Mouse (Mus musculus): ENCODE measurements around the gene Bmp4. TPM values are rescaled to one million over a fixed set of nuclear protein-coding genes. Genes with fewer than 3 reads are reported as not detected.
A peak's percentile ranks its signal among the peaks of the same experiment; 100 is the strongest.

Bmp4 gene
- polyA plus RNA-seq, 1 experiment from 2014 or later, result 81.1 TPM

DNA sequence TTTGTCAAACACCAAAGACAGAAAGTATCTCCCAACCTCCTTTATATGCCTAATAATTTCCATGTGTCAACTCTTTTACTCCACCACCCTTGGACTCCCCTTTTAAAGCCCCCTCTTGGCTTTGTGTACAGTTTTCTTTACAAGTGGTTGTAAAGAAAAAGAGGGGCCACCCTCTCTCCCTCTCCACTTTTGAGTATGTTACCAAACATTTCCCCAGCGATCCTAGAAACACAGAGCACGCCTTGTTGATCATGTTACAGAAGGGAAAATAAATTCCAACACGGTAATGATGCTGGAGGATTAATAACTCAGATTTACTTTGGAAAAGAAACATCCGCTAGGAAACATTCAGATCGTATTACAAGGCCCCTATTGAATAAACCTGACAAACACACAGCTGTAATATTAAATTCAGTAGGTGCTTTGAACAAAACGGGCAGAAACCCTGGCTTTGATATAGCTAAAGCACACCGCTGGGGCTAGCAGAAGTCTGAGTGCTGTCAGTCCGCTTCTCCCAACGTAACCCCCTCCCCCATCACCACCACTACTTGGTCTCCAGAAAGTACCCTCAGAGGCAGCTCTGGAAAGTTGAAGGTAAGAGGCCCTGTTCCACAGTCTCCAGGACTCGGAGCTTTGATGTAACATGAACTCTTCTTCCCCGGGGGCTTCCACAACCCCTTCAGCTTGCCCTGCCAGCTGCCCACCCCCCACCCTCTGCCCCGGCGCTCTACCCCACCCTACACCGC, 5.3 kb downstream of the Bmp4 start:
- peaks cover 51% of the 10 kb centered on the region for H3K4me1 ChIP-seq
- H3K9ac ChIP-seq, result peak overlapping the region; percentile 56
- ATAC-seq (ENCODE audit: borderline replicate concordance, extremely low read depth, low FRiP score, low TSS enrichment), result no peak
- WGBS, result 11% methylated on average over 14 of the region's 14 CpGs
- H3K4me3 ChIP-seq, result peak overlapping the region; percentile 56
- H3K27me3 ChIP-seq, result no peaks in the 10 kb centered on the region
- peak overlapping the region; percentile 50; the same call in 1 of the 2 replicates for H3K27ac ChIP-seq
- peaks cover 26% of the 10 kb centered on the region for H3K36me3 ChIP-seq
- peak overlapping the region; percentile 80 for H3K4me2 ChIP-seq
- no peaks in the 10 kb centered on the region for H3K9me3 ChIP-seq

DNA sequence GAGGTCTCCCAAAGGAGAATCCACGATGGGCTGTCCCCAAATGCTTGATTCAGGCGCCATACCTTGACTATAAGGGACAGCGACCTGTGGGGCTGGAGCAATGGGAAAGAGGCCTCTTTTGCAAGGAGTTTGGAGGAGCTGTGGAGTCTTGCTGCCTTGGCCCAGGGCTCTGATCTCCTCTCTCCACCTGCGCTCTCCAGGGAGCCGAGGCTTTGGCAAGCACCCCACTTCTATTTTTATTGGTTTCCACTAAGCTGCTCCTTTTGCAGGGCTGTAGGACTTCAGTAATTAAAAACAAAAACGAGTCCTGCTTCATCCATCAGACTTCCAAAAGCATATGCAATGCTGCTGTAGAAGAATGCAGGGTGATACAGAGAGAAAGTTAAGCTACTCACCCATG, 9.0 kb downstream of the Bmp4 start:
- no peaks in the 10 kb centered on the region for H3K9me3 ChIP-seq
- H3K27me3 ChIP-seq, result no peaks in the 10 kb centered on the region
- no peak overlapping the region for H3K4me3 ChIP-seq
- H3K4me2 ChIP-seq, result no peak overlapping the region
- no peak for ATAC-seq (ENCODE audit: borderline replicate concordance, extremely low read depth, low FRiP score, low TSS enrichment)
- WGBS, result 55% methylated on average over 6 of the region's 6 CpGs
- H3K36me3 ChIP-seq, result peaks cover 26% of the 10 kb centered on the region
- no peak overlapping the region for H3K9ac ChIP-seq
- H3K4me1 ChIP-seq, result peaks cover 50% of the 10 kb centered on the region
- no peak overlapping the region for H3K27ac ChIP-seq

DNA sequence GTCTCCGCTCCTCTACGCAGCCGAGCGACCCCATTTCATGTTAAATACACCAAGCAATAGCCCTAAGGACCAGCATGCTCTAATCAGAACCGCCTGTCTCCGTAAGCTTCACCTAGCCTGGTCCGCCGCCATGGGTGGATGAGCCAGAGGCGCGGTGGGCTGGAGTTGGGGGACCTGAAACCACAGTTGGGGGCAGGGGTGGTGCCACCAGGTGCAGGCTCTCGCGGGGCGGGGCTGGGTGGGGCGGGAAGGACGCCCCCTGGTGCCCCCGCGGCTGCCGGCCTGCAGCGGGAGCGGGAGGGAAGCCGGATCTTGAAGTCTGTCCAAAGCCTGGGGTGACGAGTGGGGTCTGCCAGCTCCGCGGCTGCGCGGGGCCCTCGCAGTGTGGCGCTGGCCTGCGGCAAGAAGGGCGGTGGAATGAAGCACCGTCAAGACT, 10.2 kb downstream of the Bmp4 start:
- Histone ChIP-seq H3K4me3 (peak overlapping the region; percentile 18; the same call in 1 of the 2 replicates), H3K9ac (peak overlapping the region; percentile 20; the same call in 1 of the 2 replicates), H3K27me3 (no peaks in the 10 kb centered on the region), H3K9me3 (no peaks in the 10 kb centered on the region), H3K27ac (peak overlapping the region; percentile 38), H3K4me1 (peaks cover 43% of the 10 kb centered on the region), H3K36me3 (peaks cover 26% of the 10 kb centered on the region), H3K4me2 (peak overlapping the region; percentile 54)
- peak; percentile 55 for ATAC-seq (ENCODE audit: borderline replicate concordance, extremely low read depth, low FRiP score, low TSS enrichment)
- 15% methylated on average over 30 of the region's 31 CpGs for WGBS

DNA sequence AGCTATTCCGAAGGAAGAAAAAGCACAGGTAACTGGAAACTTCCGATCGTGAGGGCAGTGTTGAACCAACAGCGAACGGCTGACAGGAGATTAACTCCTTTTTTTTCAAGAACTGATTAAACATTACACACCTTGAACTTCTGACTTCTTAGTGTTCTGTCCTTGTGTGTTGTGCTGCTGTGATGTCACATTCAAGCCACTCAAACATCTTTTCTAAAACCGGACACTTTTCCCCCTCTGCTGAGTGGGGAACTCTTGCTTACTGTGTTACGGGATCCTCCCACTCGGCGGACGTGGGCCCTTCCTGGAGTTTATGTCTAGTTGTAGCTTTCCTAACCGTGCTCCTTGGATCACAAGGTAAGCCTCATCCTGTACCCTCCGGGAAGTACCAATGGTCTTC, 11.2 kb downstream of the Bmp4 start, which contains the start of gene Gm15217:
Gene Gm15217, plus strand, starts transcription at position 130 of the 400 bp plus-strand sequence.
- WGBS, result 61% methylated on average over 12 of the region's 12 CpGs
- no peak for ATAC-seq (ENCODE audit: borderline replicate concordance, extremely low read depth, low FRiP score, low TSS enrichment)

DNA sequence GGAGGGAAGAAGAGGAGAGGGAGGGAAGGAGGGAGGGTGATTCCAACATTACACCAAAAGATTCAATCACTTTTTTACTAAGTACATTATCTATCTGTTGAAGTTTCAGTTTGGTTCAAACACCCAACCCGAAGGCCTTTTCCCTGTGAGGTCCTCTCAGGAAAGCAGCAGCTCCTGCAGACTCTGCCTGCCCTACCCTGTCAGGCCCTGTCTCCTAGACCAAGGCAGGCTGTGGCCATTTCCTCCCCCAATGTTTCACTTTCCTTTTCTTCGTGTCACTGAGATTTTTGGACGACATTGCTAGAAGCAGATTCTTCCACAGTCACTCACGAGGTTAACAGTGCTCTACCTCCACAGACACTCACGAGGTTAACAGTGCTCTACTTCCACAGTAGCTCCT, 14.7 kb downstream of the Bmp4 start:
- no peaks in the 10 kb centered on the region for H3K36me3 ChIP-seq
- WGBS, result 63% methylated on average over 5 of the region's 5 CpGs

More for the DNA sequence above, 11.2 kb downstream of the Bmp4 start, which contains the start of gene Gm15217:
- Histone ChIP-seq H3K36me3 (peaks cover 23% of the 10 kb centered on the region), H3K27ac (peak within 1 kb of the TSS; percentile 38), H3K9me3 (no peaks in the 10 kb centered on the region), H3K9ac (peak within 1 kb of the TSS; percentile 20; the same call in 1 of the 2 replicates), H3K4me2 (peak within 1 kb of the TSS; percentile 54), H3K27me3 (no peaks in the 10 kb centered on the region), H3K4me3 (peak within 1 kb of the TSS; percentile 18; the same call in 1 of the 2 replicates), H3K4me1 (peaks cover 35% of the 10 kb centered on the region)

DNA sequence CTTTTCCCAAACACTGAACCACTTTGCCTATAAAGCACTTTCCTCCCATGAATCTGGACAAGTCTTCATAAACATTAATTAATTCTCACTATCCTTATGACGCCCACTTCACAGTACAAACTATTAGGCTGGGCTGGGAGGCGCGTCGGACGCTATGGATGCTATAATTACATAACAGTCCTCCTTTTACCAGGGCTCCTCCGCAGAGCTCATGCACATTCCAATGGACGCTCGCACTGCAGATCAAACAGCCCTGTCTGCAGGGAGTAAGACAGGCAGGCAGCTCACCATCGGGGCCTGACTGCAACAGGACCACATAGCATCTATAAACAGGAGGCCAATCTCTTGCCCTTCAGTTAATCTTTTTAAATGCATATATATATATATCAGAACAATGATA, 18.0 kb downstream of the Bmp4 start:
- Histone ChIP-seq H3K9ac (no peak overlapping the region), H3K4me2 (no peak overlapping the region), H3K27ac (no peak overlapping the region), H3K4me3 (no peak overlapping the region), H3K9me3 (no peaks in the 10 kb centered on the region), H3K4me1 (no peaks in the 10 kb centered on the region), H3K27me3 (no peaks in the 10 kb centered on the region), H3K36me3 (no peaks in the 10 kb centered on the region)
- no peak for ATAC-seq (ENCODE audit: borderline replicate concordance, extremely low read depth, low FRiP score, low TSS enrichment)
- 25% methylated on average over 9 of the region's 9 CpGs for whole genome bisulfite sequencing

More for the DNA sequence above, 14.7 kb downstream of the Bmp4 start:
- Histone ChIP-seq H3K4me1 (peaks cover 12% of the 10 kb centered on the region), H3K4me2 (no peak overlapping the region), H3K9me3 (no peaks in the 10 kb centered on the region), H3K27ac (no peak overlapping the region), H3K27me3 (no peaks in the 10 kb centered on the region), H3K4me3 (no peak overlapping the region), H3K9ac (no peak overlapping the region)
- no peak for ATAC-seq (ENCODE audit: borderline replicate concordance, extremely low read depth, low FRiP score, low TSS enrichment)

DNA sequence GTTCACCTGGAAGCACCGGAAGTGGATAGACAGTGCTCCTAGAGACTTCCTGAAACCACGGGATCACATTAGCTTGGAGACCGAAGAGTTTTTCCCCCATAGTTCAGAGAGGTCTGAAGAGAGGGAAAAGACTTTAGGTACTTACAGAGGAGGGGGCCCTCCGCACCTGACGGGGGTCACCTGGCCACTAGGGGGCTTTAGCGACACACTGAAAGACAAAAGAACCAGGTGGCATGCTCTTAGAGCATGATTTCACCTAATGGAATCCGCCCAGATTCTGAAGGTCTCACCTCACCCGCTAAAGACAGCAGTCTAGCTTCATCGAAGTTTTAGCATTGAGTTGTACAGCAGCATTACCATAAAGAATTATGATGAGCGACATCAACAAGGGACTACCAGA, 27.3 kb downstream of the Bmp4 start:
- no peaks in the 10 kb centered on the region for H3K4me1 ChIP-seq
- H3K36me3 ChIP-seq, result no peaks in the 10 kb centered on the region
- no peaks in the 10 kb centered on the region for H3K9me3 ChIP-seq
- H3K27me3 ChIP-seq, result no peaks in the 10 kb centered on the region
- 23% methylated on average over 10 of the region's 10 CpGs for WGBS
- no peak overlapping the region for H3K4me3 ChIP-seq
- H3K27ac ChIP-seq, result no peak overlapping the region
- ATAC-seq (ENCODE audit: borderline replicate concordance, extremely low read depth, low FRiP score, low TSS enrichment), result no peak
- H3K4me2 ChIP-seq, result no peak overlapping the region; the same call in 1 of the 2 replicates
- H3K9ac ChIP-seq, result no peak overlapping the region

DNA sequence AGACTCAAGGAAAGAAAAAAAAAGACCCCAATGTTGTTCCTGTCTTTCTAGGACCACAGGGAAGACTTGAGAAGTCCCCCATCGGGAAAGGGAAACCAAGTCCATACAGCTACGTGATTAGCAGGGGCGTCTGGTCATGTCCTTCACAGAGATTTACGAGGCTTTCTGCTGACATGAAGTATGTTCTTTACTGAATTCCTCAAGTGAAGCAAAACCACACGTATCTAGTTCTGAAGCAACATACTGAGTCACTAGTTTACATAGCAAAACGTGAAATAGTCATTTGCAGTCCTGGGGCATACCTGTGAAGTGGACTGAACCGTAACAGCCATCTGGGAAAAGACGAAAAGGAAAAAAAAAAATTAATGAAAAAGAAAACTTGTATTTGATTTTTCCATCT, 32.8 kb downstream of the Bmp4 start:
- Histone ChIP-seq H3K4me3 (no peak overlapping the region), H3K9me3 (no peaks in the 10 kb centered on the region), H3K36me3 (no peaks in the 10 kb centered on the region), H3K9ac (no peak overlapping the region), H3K27ac (no peak overlapping the region), H3K27me3 (no peaks in the 10 kb centered on the region), H3K4me1 (no peaks in the 10 kb centered on the region), H3K4me2 (no peak overlapping the region)
- no peak for ATAC-seq (ENCODE audit: borderline replicate concordance, extremely low read depth, low FRiP score, low TSS enrichment)
- 73% methylated on average over 8 of the region's 8 CpGs for WGBS

DNA sequence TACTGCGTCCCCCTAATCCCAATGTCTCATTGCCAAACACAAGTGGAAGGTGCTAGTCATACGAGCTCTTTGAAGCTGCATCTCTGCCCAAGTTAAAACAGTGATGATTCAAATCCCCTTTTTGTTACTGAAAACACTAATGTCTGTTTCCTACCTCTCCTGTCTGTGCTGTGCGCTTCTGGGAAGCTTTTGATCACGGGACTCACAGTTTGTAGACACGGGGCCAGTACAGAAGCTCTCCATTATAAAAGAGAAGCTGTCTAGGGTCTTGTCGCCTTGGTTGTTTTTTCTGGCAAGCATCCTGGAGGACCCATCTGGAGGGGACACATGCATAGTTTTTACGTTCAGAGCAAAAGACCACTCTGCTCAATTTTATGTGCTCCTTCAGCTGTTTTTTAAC, 33.2 kb downstream of the Bmp4 start:
- Histone ChIP-seq H3K27ac (no peak overlapping the region), H3K4me1 (no peaks in the 10 kb centered on the region), H3K36me3 (no peaks in the 10 kb centered on the region), H3K27me3 (no peaks in the 10 kb centered on the region), H3K9ac (no peak overlapping the region), H3K4me3 (no peak overlapping the region), H3K4me2 (no peak overlapping the region), H3K9me3 (no peaks in the 10 kb centered on the region)
- 69% methylated on average over 7 of the region's 7 CpGs for WGBS
- no peak for ATAC-seq (ENCODE audit: borderline replicate concordance, extremely low read depth, low FRiP score, low TSS enrichment)

DNA sequence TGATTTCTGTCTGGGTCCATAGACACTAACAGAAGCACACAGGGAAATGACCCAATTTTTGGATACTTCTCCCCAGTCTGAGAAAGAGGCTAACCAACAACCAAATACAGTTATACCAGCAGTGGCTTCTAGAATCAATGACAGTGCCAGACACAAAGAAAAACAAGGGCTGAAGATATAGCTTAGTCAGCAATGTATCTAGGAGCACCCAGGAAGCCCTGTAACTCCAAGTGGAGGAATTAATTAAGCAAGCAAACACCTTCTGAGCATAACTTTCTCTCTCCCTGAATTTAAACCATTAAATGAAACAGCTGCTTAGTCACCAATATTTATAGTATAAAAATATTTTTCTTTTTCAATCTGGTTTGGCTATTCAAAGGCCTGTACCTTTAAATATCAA, 45.7 kb downstream of the Bmp4 start:
- Histone ChIP-seq H3K4me3 (no peak overlapping the region), H3K9me3 (no peaks in the 10 kb centered on the region; the same call in 1 of the 2 replicates)

DNA sequence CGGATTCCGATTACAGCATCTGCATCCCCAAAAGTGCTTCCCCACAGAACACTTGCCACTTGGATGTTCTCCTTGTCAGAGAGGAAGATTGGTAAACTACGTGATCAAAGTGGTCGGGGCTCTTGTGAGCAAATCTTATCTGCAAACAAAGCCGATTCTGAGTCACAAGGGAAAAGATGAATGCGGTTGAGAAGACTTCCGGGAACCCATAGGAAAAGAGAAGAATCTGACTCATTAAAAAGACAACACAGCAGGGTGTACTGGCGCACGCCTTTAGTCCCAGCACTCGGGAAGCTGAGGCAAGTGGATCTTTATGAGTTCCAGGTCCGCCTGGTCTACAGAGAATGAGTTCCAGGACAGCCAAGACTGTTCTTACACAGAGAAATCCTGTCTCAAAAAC, 51.7 kb downstream of the Bmp4 start:
- no peak overlapping the region for H3K4me3 ChIP-seq
- H3K4me1 ChIP-seq, result peaks cover 3% of the 10 kb centered on the region; the same call in 1 of the 2 replicates
- H3K4me2 ChIP-seq, result no peak overlapping the region
- no peaks in the 10 kb centered on the region for H3K36me3 ChIP-seq
- H3K9me3 ChIP-seq, result no peaks in the 10 kb centered on the region
- ATAC-seq (ENCODE audit: borderline replicate concordance, extremely low read depth, low FRiP score, low TSS enrichment), result no peak
- WGBS, result 56% methylated on average over 11 of the region's 11 CpGs
- H3K9ac ChIP-seq, result no peak overlapping the region
- H3K27ac ChIP-seq, result no peak overlapping the region
- no peaks in the 10 kb centered on the region for H3K27me3 ChIP-seq

More for the DNA sequence above, 45.7 kb downstream of the Bmp4 start:
- no peak overlapping the region for H3K9ac ChIP-seq
- no peak overlapping the region for H3K27ac ChIP-seq
- no peak overlapping the region for H3K4me2 ChIP-seq
- H3K4me1 ChIP-seq, result no peaks in the 10 kb centered on the region
- no peaks in the 10 kb centered on the region for H3K27me3 ChIP-seq
- no peaks in the 10 kb centered on the region for H3K36me3 ChIP-seq
- ATAC-seq (ENCODE audit: borderline replicate concordance, extremely low read depth, low FRiP score, low TSS enrichment), result no peak

All from lung, embryonic 15.5 days (tissue).